Mouse (Mus musculus) lung, embryonic 16.5 days (tissue): Measurements from ENCODE around the gene Rras. TPM values are rescaled to one million over a fixed set of nuclear protein-coding genes. Genes with fewer than 3 reads are reported as not detected.

Experiments
- ATAC-seq: fragments of 200-750 bp; cut with Nextera tagmentation; 2 replicates; pipeline ENCODE4 v1.8.0; 2017; ENCODE audit warnings: low read depth, mild to moderate bottlenecking, moderate library complexity
- H3K27ac ChIP-seq: fragments of 300-500 bp; sonication (generic); 2 replicates; pipeline ENCODE4 v1.5.1; 2014; ENCODE audit warnings: mild to moderate bottlenecking, control low read depth, low read length
- H3K27me3 ChIP-seq: fragments of 300-500 bp; sonication (generic); 2 replicates; pipeline ENCODE4 v1.6.1; 2014; ENCODE audit warnings: low read depth, low read length, mixed read lengths; ENCODE audit not compliant: control insufficient read depth, insufficient read depth
- H3K36me3 ChIP-seq: fragments of 300-500 bp; sonication (generic); 2 replicates; pipeline ENCODE4 v1.6.1; 2014; ENCODE audit warnings: low read length; ENCODE audit not compliant: control insufficient read depth, insufficient read depth
- H3K4me1 ChIP-seq: fragments of 300-500 bp; sonication (generic); replicated peaks from 2 replicates; pipeline ENCODE4 v1.6.1; 2014; ENCODE audit warnings: low read length, mixed read lengths; ENCODE audit not compliant: control insufficient read depth, insufficient read depth
- H3K4me2 ChIP-seq: fragments of 300-500 bp; sonication (generic); 2 replicates; pipeline ENCODE4 v1.6.1; 2014; ENCODE audit warnings: low read depth, low read length, control low read depth
- H3K4me3 ChIP-seq: fragments of 300-500 bp; sonication (generic); 2 replicates; pipeline ENCODE4 v1.5.1; 2014; ENCODE audit warnings: mild to moderate bottlenecking, low read length, control low read depth
- H3K9ac ChIP-seq: fragments of 300-500 bp; sonication (generic); 2 replicates; pipeline ENCODE4 v1.6.1; 2014; ENCODE audit warnings: low read length, control low read depth
- H3K9me3 ChIP-seq: fragments of 300-500 bp; sonication (generic); 2 replicates; pipeline ENCODE4 v1.6.1; 2016; ENCODE audit warnings: low read length; ENCODE audit not compliant: control insufficient read depth
- WGBS: fragments of 180-500 bp; shearing (Covaris S2); extraction: QIAGEN DNeasy Blood & Tissue Kit; methylation state at CpG from one replicate; pipeline ENCODE4 v1.1.7; 2014; 5-methylcytosine and 5-hydroxymethylcytosine counted together
- polyA plus RNA-seq: library from polyadenylated mRNA; unstranded; fragments of >200 nt; fragmentation: Nextera tagmentation; extraction: Ambion mirVana; gene quantifications from 2 replicates; pipeline ENCODE4 v1.2.1, GENCODE M21; 2015

Rras gene
- polyA plus RNA-seq, result 54.6 and 59.7 TPM in 2 replicates

DNA sequence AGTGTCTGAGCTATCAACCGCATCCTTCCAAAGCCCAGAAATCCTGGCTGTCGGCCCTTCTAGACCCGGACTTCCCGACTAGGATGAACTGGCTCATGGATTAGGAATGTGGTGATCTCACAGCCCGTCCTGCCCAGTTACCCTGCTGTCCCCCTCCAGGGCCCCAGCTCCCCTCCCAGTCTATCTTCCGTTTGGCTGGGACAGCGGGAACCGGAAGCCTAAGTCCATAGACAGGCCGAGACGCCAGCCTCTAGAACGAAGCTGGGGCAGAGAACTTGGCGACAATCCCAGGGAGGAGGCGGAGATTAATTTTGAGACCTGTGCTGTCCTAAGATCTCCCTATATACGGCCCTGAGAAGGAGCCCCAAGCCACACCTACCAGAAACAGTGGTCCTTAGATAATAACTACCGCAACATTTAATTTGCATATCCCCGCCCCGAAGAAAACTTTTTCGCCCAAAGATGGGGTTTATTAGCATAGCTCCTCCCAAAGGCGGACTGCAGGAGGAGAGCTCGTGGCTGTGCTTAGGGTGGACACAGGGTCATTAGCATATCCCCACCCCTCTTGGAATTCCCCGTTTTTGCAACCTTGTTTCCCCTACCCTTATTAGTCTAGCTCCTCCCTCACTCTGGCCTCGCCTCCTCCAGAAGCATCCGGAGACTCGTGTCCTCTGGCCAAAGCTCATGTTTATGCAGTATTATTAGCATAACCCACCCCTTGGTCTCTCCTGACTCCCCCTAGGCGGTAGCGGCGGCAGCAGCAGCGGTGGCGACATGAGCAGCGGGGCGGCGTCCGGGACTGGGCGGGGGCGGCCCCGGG is at the start of gene Rras:
TSS of gene Rras (plus strand) at position 720 of the 820 bp plus-strand sequence.
- no peaks in the 10 kb centered on the region for H3K27me3 ChIP-seq
- peaks cover 4% of the 10 kb centered on the region for H3K36me3 ChIP-seq
- peaks cover 19% of the 10 kb centered on the region for H3K4me1 ChIP-seq
- peak; percentile 90 for ATAC-seq
- no peaks in the 10 kb centered on the region for H3K9me3 ChIP-seq
- H3K9ac ChIP-seq, result peak within 1 kb of the TSS; percentile 78
- under 1% methylated on average over 32 of the region's 36 CpGs for WGBS
- H3K27ac ChIP-seq, result peak within 1 kb of the TSS; percentile 100
- peak within 1 kb of the TSS; percentile 73 for H3K4me2 ChIP-seq
- peak within 1 kb of the TSS; percentile 87 for H3K4me3 ChIP-seq

DNA sequence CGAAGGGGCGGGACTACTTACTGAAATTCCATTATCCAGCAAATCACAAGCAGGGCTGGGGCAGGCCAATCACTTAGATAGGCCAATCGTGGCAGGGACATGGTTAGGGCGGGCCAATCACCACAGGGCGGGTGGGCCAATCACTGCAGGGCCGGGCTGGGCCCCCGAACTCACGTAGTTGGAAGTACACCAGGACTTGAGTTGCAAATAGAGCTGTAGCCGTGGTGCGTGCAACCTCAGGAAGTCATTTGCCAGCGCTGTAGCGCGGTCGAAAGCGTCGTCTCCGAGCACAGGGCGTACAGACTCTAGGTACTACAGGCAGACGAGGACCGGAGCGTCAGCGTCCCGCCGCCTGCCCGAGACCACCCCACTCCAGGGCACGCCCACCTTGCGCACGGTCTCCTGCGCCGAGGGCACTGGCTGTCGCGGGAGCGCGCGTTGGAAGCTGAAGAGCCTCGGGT is 47.5 kb upstream of the Rras start:
- H3K4me1 ChIP-seq, result peaks cover 17% of the 10 kb centered on the region
- H3K27me3 ChIP-seq, result no peaks in the 10 kb centered on the region
- H3K9ac ChIP-seq, result peak overlapping the region; percentile 77
- under 1% methylated on average over 36 of the region's 36 CpGs for WGBS
- no peaks in the 10 kb centered on the region; the same call in 1 of the 2 replicates for H3K36me3 ChIP-seq
- peak; percentile 98 for ATAC-seq
- peak overlapping the region; percentile 73 for H3K4me3 ChIP-seq
- H3K9me3 ChIP-seq, result no peaks in the 10 kb centered on the region
- peak overlapping the region; percentile 92 for H3K4me2 ChIP-seq
- peak overlapping the region; percentile 93 for H3K27ac ChIP-seq

DNA sequence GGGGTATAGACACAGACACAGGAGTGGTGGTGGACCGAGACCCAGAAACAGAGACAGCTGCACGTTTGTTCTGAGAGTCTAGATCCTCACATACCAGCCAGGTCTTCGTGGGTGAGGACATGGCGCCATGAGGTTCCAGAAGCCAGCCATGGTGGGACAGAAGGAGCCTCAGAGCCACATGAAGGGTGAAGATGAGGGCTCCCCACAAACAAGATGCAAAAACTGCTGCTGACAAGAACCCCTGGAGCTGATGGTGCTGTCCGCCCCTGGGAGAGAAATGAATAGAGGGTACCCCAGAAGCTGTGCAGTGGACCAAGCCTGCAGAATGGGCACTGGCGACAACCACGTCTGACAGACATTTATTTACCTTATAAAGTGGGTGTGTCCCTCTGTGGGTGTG is 46.6 kb upstream of the Rras start:
- H3K4me3 ChIP-seq, result peak overlapping the region; percentile 73
- ATAC-seq, result no peak
- peak overlapping the region; percentile 77 for H3K9ac ChIP-seq

DNA sequence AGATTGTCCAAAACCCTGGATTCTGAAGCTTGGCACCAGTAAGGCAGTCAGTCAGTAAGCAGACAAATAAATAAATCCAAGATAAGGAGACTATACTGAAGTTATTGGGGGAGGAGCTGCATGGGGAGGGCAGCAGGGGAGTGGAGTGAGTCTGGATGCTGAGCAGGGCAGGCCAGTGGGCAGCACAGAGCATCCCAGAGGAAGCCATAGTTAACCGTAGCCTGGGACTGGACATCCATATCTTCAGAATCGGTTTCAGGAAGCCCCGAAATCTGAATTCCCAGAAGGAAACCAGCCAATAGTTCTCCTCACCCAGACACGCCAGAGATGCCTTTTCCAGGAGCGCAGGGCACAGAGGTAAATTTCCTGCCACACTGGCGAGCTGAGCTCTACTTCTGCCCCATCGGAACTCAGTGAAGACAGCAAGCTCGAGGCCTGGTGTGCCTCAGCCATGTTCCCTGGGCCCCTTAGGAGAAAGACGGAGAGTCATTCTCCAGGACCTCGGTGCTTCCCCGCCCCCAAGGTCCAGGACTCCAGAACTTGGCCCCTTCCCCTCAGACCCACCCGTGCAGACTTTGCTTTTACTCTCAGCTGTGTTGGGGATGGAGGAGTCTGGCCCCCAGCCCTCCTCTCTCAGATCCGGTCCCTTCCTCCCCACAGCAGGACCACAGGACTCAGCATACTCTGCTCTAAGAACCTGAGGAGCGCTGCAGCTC is 44.2 kb upstream of the Rras start:
- 36% methylated on average over 14 of the region's 14 CpGs for WGBS
- ATAC-seq, result no peak
- peaks cover 22% of the 10 kb centered on the region for H3K36me3 ChIP-seq
- peak overlapping the region; percentile 65 for H3K4me2 ChIP-seq
- no peaks in the 10 kb centered on the region for H3K9me3 ChIP-seq
- no peak overlapping the region for H3K27ac ChIP-seq
- H3K27me3 ChIP-seq, result no peaks in the 10 kb centered on the region
- H3K9ac ChIP-seq, result peak overlapping the region; percentile 32; the same call in 1 of the 2 replicates
- H3K4me3 ChIP-seq, result peak overlapping the region; percentile 52
- H3K4me1 ChIP-seq, result peaks cover 17% of the 10 kb centered on the region

More for the DNA sequence above, 46.6 kb upstream of the Rras start:
- Histone ChIP-seq H3K27me3 (no peaks in the 10 kb centered on the region), H3K36me3 (peaks cover 2% of the 10 kb centered on the region; the same call in 1 of the 2 replicates), H3K4me2 (peak overlapping the region; percentile 92), H3K9me3 (no peaks in the 10 kb centered on the region), H3K27ac (no peak overlapping the region), H3K4me1 (peaks cover 17% of the 10 kb centered on the region)
- 54% methylated on average over 7 of the region's 7 CpGs for WGBS

DNA sequence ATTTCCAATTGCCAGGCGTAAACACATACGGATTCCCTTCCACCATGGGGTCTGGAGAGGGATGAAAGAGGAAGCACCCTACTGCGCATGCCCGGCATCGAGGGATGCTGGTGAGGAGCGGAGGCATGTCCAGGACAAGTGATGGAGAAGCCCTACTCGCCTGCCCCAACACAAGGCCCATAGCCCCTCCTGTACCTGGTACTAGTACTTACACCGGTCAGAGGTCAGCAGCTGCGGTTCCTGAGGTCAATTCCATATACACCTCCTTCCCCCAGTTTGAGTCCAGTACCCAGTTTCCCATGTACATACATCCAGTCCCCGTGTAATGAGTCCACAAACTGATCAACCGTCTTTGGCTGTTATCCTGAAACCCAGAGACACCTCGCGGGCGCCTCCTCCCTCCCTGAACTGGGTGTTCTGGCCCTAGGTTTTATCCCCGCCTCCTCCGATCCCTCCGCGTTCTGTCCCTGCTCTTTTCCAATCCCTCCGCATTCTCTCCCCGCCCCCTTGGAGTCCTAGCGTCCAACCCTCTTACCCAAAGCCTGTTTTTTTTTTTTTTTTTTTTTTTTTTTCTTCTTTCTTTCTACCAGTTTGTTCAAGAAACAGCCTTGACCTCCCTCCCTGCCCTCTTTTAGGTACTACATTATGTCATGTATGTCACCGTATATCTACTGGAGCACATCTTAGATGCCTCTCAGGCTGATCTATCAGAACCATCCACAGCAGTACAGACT is 43.2 kb upstream of the Rras start, which contains the start of gene Cpt1c:
TSS of gene Cpt1c (minus strand) at position 469 of the 734 bp plus-strand sequence.
- 2% methylated on average over 22 of the region's 22 CpGs for WGBS
- peaks cover 16% of the 10 kb centered on the region for H3K4me1 ChIP-seq
- peak within 1 kb of the TSS; percentile 52 for H3K4me3 ChIP-seq
- H3K9me3 ChIP-seq, result no peaks in the 10 kb centered on the region
- H3K27me3 ChIP-seq, result no peaks in the 10 kb centered on the region
- H3K9ac ChIP-seq, result peak within 1 kb of the TSS; percentile 48
- peak within 1 kb of the TSS; percentile 32 for H3K27ac ChIP-seq
- peaks cover 28% of the 10 kb centered on the region for H3K36me3 ChIP-seq
- peak within 1 kb of the TSS; percentile 65 for H3K4me2 ChIP-seq
- ATAC-seq, result peak; percentile 16; the same call in 1 of the 2 replicates

DNA sequence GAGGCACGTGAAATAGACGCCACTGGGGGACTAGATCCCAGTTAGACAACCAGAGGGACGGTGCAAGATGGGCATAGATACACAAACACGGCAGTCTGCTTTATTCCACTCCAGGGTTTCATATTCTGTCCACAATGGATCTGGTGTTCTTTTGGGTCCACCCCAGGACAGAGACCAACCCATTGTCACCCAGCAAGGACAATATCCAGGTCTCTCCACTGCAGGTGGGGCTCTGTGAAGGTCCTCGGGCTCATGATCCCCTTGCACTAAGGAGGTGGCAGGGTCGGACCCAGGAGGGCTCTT is 42.7 kb upstream of the Rras start:
- Histone ChIP-seq H3K27me3 (no peaks in the 10 kb centered on the region), H3K36me3 (peaks cover 34% of the 10 kb centered on the region), H3K4me2 (peak overlapping the region; percentile 65; the same call in 1 of the 2 replicates), H3K9ac (no peak overlapping the region), H3K4me3 (no peak overlapping the region), H3K27ac (peak overlapping the region; percentile 32; the same call in 1 of the 2 replicates), H3K4me1 (peaks cover 12% of the 10 kb centered on the region), H3K9me3 (no peaks in the 10 kb centered on the region)
- 17% methylated on average over 6 of the region's 6 CpGs for WGBS
- ATAC-seq, result no peak

DNA sequence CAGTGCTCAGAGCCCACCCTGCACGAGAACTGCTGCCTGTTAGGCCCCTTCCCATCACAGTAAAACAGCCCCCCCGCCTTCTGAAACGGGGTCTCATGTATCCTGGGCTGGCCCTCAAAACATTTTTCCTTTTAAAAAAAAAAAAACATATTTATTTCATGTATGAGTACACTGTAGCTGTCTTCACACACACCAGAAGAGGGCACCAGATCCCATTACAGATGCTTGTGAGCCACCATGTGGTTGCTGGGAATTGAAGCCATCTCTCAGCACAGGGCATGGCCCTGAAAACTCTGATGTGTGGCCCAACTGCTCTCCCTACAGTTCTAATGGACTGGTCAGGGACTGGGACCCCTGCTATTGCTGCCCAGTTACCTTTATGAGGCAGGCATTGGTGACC is 39.5 kb upstream of the Rras start:
- H3K4me2 ChIP-seq, result no peak overlapping the region
- no peak overlapping the region for H3K27ac ChIP-seq
- H3K9me3 ChIP-seq, result no peaks in the 10 kb centered on the region
- H3K27me3 ChIP-seq, result no peaks in the 10 kb centered on the region
- WGBS, result 83% methylated on average over 3 of the region's 3 CpGs
- H3K9ac ChIP-seq, result no peak overlapping the region
- peaks cover 54% of the 10 kb centered on the region for H3K36me3 ChIP-seq
- no peak overlapping the region for H3K4me3 ChIP-seq
- no peak for ATAC-seq
- H3K4me1 ChIP-seq, result peaks cover 5% of the 10 kb centered on the region; the same call in 1 of the 2 replicates

DNA sequence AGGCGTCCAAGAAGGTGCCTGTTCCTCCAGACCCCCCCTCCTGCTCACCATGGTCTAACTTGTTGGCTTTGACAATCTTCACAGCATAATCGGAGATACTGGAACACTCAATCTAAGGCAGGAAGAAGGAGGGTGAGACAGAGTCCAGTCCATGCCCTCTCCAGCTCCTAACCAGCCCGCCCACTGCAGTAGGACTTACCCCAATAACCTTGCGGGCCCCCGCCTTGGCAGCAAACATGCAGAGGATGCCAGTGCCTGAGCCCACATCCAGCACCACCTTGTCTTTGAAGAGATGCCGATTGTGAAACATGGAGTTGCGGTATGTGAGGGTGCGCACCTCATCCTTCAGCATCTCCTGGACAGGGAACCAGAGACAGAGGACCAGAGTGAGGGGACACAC is 36.2 kb upstream of the Rras start:
- Histone ChIP-seq H3K4me1 (peaks cover 11% of the 10 kb centered on the region), H3K27ac (no peak overlapping the region), H3K9me3 (no peaks in the 10 kb centered on the region), H3K4me3 (no peak overlapping the region), H3K4me2 (no peak overlapping the region), H3K27me3 (no peaks in the 10 kb centered on the region), H3K9ac (no peak overlapping the region), H3K36me3 (peaks cover 49% of the 10 kb centered on the region)
- ATAC-seq, result no peak
- WGBS, result 89% methylated on average over 8 of the region's 8 CpGs
